Mouse (Mus musculus) telencephalon, adult 2 months (tissue): ENCODE results near the gene Irs1.

Experiments
- DNase-seq: peaks from one replicate; pipeline ENCODE4 v3.0.0-alpha.2; 2011; ENCODE audit warnings: low read depth, low spot score

Irs1 gene

DNA sequence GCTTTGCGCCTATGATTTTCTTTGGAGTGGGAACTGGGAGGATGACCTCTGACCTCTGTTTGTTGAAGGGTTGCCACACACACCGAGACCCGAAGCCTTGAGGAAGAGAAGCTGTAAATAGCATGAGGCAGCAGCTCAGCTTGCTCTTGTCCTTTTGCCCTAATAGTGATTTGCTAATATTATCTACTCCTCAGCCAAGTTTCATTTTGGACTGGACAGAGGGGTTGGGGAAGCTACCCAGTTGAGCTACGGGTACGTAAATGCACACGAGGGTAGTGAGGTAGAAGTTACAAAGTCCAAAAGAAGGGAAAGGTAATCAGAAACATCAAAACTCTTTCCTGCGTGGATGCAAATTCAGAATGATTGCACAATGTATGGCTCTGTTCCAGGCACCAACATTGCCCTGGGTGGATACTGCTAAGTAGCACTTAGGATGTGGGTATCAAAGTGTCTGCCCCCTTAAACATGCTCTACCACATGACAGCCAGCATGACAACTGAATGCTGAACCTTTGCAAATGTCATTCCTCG, 107.2 kb downstream of the Irs1 start:
- no peak for DNase-seq
